Mouse (Mus musculus) myocyte (in vitro differentiated cells): ENCODE measurements around the gene Olfr539. TPM values are rescaled to one million over a fixed set of nuclear protein-coding genes. Genes with fewer than 3 reads are reported as not detected.
"Not testable (repeated sequence)": the region's sequence is repeated elsewhere in the genome, so short reads cannot be mapped to it uniquely, and the experiment has no call there.

Experiments used
- H3K27me3 ChIP-seq: one replicate; pipeline ENCODE4 v1.6.1; 2011; ENCODE audit not compliant: control insufficient read depth, insufficient read depth, insufficient read length
- H3K36me3 ChIP-seq: one replicate; pipeline ENCODE4 v1.6.1; 2011; ENCODE audit not compliant: control insufficient read depth, insufficient read depth
- H3K4me2 ChIP-seq: one replicate; pipeline ENCODE4 v1.6.1; 2011; ENCODE audit warnings: low read depth, control low read depth
- H3K4me3 ChIP-seq: one replicate; pipeline ENCODE4 v1.5.1; 2011; ENCODE audit warnings: mild to moderate bottlenecking, control low read depth, moderate library complexity
- H3K79me2 ChIP-seq: one replicate; pipeline ENCODE4 v1.6.1; 2011; ENCODE audit not compliant: control insufficient read depth, insufficient read depth
- H3ac ChIP-seq: one replicate; pipeline ENCODE4 v1.6.1; 2011; ENCODE audit not compliant: control insufficient read depth, insufficient read length
- CEBPB ChIP-seq: IDR thresholded peaks from 2 replicates; pipeline ENCODE4 v1.6.1; 2011; ENCODE audit warnings: mild to moderate bottlenecking, moderate library complexity; ENCODE audit not compliant: poor library complexity, insufficient read depth, severe bottlenecking
- E2F4 ChIP-seq: IDR thresholded peaks from one replicate; pipeline ENCODE4 v1.6.1; 2011; ENCODE audit warnings: mild to moderate bottlenecking, control low read depth, moderate library complexity; ENCODE audit not compliant: insufficient read depth
- MAX ChIP-seq: IDR thresholded peaks from one replicate; pipeline ENCODE4 v1.6.1; 2011; ENCODE audit warnings: low read depth, mild to moderate bottlenecking, control low read depth
- MYOD1 ChIP-seq, 3 experiments: IDR thresholded peaks; one replicate each; pipeline ENCODE4 v1.6.1; 2011; ENCODE audit warnings: control low read depth in 2 of 3, low read depth in 2 of 3, mild to moderate bottlenecking in 2 of 3, moderate library complexity in 1 of 3; ENCODE audit not compliant: insufficient read length in 2 of 3, control insufficient read depth in 1 of 3
- MYOG ChIP-seq, 3 experiments: IDR thresholded peaks; one replicate each; pipeline ENCODE4 v1.6.1; 2011; ENCODE audit warnings: control low read depth in 2 of 3, low read depth in 2 of 3, mild to moderate bottlenecking in 2 of 3; ENCODE audit not compliant: insufficient read length in 2 of 3, control insufficient read depth in 1 of 3, insufficient read depth in 1 of 3
- POLR2A ChIP-seq: IDR thresholded peaks from one replicate; pipeline ENCODE4 v1.6.1; 2011; ENCODE audit warnings: low read depth, mild to moderate bottlenecking, control low read depth, moderate library complexity; ENCODE audit not compliant: insufficient read length
- POLR2AphosphoS2 ChIP-seq: IDR thresholded peaks from one replicate; pipeline ENCODE4 v1.6.1; 2011; ENCODE audit warnings: low read depth, control low read depth; ENCODE audit not compliant: insufficient read length
- REST ChIP-seq: IDR thresholded peaks from one replicate; pipeline ENCODE4 v1.6.1; 2011; ENCODE audit warnings: mild to moderate bottlenecking, control low read depth, moderate library complexity; ENCODE audit not compliant: insufficient read depth, insufficient read length
- SRF ChIP-seq: IDR thresholded peaks from one replicate; pipeline ENCODE4 v1.6.1; 2011; ENCODE audit warnings: low read depth; ENCODE audit not compliant: control insufficient read depth, insufficient read length
- TCF12 ChIP-seq: IDR thresholded peaks from one replicate; pipeline ENCODE4 v1.6.1; 2011; ENCODE audit warnings: mild to moderate bottlenecking, control low read depth; ENCODE audit not compliant: poor library complexity, insufficient read depth, severe bottlenecking
- TCF3 ChIP-seq: IDR thresholded peaks from one replicate; pipeline ENCODE4 v1.6.1; 2011; ENCODE audit warnings: low read depth, control low read depth; ENCODE audit not compliant: insufficient read length
- USF1 ChIP-seq: IDR thresholded peaks from one replicate; pipeline ENCODE4 v1.6.1; 2011; ENCODE audit warnings: low read depth, mild to moderate bottlenecking, control low read depth, moderate library complexity
- polyA plus RNA-seq: library from polyadenylated mRNA; unstranded; fragments of >200 nt; fragmentation: generic; extraction: Trizol; gene quantifications from one replicate; pipeline ENCODE4 v1.2.1, GENCODE M21; 2012; ENCODE audit warnings: missing spikeins

Olfr539 gene
- not detected for polyA plus RNA-seq

GRCm38 (mm10) chr7:140659630-140660029 lies at the start of gene Olfr539:
Gene Olfr539, plus strand, starts transcription at chr7:140659930.
- H3K27me3 ChIP-seq, result no peaks in the 10 kb centered on the region
- H3K4me3 ChIP-seq, result no peak within 1 kb of the TSS
- TF ChIP-seq POLR2A (no peak), TCF3 (no peak), MAX (no peak), SRF (no peak), TCF12 (no peak), USF1 (no peak), CEBPB (no peak), MYOG (IDR thresholded peaks at IDR 0.05; ENCODE audit: control insufficient read depth in 1 of 3, insufficient read depth in 1 of 3, insufficient read length in 2 of 3, low read depth in 2 of 3) (no peak), POLR2AphosphoS2 (no peak), MYOD1 (IDR thresholded peaks at IDR 0.05; ENCODE audit: control insufficient read depth in 1 of 3, insufficient read length in 2 of 3, low read depth in 2 of 3) (no peak), REST (no peak), E2F4 (no peak)
- no peak within 1 kb of the TSS for H3ac ChIP-seq
- no peaks in the 10 kb centered on the region for H3K36me3 ChIP-seq
- H3K4me2 ChIP-seq, result no peak within 1 kb of the TSS
- no peaks in the 10 kb centered on the region for H3K79me2 ChIP-seq

GRCm38 (mm10) chr7:140628670-140629069 lies 31.1 kb upstream of the Olfr539 start, which contains the start of gene Olfr61:
Gene Olfr61, plus strand, starts transcription at chr7:140628970.
- not testable (repeated sequence) for H3K79me2 ChIP-seq, H3ac ChIP-seq, H3K4me3 ChIP-seq, H3K27me3 ChIP-seq, H3K4me2 ChIP-seq, H3K36me3 ChIP-seq

GRCm38 (mm10) chr7:140630559-140630958 lies 29.2 kb upstream of the Olfr539 start:
- H3K27me3 ChIP-seq, result no peaks in the 10 kb centered on the region
- no peak overlapping the region for H3K4me2 ChIP-seq
- H3K36me3 ChIP-seq, result no peaks in the 10 kb centered on the region
- H3K79me2 ChIP-seq, result no peaks in the 10 kb centered on the region
- H3ac ChIP-seq, result no peak overlapping the region
- TF ChIP-seq POLR2A (no peak), MYOG (IDR thresholded peaks at IDR 0.05; ENCODE audit: control insufficient read depth in 1 of 3, insufficient read depth in 1 of 3, insufficient read length in 2 of 3, low read depth in 2 of 3) (no peak), CEBPB (no peak), TCF12 (no peak), E2F4 (no peak), USF1 (no peak), MAX (no peak), POLR2AphosphoS2 (no peak), SRF (no peak), REST (no peak), TCF3 (no peak), MYOD1 (IDR thresholded peaks at IDR 0.05; ENCODE audit: control insufficient read depth in 1 of 3, insufficient read length in 2 of 3, low read depth in 2 of 3) (no peak)
- H3K4me3 ChIP-seq, result no peak overlapping the region

DNA sequence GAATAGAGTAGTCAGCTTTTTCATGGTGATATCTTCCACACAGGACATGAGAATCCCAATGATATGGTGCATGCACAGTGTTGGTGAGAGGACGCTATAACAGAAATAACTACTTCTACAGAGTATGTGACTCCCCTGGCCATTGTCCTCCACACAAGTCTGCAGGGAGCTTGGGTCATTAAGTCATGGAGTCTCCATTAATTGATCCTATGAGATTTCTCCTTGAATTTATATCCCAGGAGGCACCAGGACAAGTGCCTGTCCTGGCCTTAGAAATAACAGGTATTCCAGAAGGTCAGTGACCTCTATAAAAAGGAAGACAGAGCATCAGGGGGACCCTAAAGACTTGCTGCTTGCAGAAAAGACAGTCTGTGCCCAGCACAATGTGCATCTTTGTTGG lies 13.6 kb upstream of the Olfr539 start, which contains the start of gene Olfr53:
Gene Olfr53 (plus strand): TSS at position 301 of the 400 bp plus-strand sequence.
- Histone ChIP-seq H3ac (no peak within 1 kb of the TSS), H3K4me3 (no peak within 1 kb of the TSS), H3K27me3 (no peaks in the 10 kb centered on the region), H3K36me3 (no peaks in the 10 kb centered on the region), H3K79me2 (no peaks in the 10 kb centered on the region), H3K4me2 (no peak within 1 kb of the TSS)
- TF ChIP-seq POLR2AphosphoS2 (no peak), MYOG (IDR thresholded peaks at IDR 0.05; ENCODE audit: control insufficient read depth in 1 of 3, insufficient read depth in 1 of 3, insufficient read length in 2 of 3, low read depth in 2 of 3) (no peak)

DNA sequence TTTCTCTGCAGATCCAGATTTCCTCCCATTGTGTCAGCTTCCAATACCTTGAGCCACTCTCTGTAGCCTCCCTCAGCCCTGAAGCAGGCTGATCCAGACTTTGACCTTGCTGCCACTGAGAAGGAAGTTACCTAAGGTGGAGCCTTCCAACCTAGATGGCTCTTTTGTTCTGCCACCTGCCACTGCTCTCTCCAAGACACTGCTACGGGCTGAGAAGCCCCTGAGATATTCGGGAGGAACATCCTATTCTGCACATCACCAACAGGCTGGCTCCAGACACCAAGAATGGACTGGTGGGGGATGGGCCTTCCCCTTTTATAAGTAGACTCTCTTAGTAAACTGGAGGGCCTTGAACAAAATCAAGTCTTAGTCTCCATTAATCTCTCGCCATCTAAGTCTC lies 11.0 kb downstream of the Olfr539 start:
- H3K27me3 ChIP-seq, H3ac ChIP-seq, H3K79me2 ChIP-seq, H3K36me3 ChIP-seq, H3K4me3 ChIP-seq, H3K4me2 ChIP-seq: not testable (repeated sequence)

DNA sequence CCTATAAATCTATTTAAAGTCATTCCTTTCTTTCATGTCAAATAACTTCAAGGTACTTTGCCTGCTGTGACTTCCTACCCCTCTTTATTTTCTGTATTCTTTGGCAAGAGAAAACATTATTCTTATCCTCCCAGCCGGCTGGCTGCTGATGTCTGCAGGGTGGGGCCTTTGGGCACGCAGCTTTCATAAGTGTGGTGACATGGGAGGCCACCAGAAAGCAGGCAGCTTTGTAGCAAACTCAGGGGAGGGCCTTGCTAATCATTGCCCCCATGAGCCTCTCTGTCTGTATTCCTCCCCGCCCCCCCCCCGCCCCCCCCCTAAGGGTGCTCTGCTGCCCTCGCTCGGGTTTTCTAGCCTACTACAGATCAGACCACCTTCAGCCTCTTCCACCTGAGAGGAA lies 16.1 kb downstream of the Olfr539 start:
- no peaks in the 10 kb centered on the region for H3K79me2 ChIP-seq
- no peaks in the 10 kb centered on the region for H3K36me3 ChIP-seq
- H3ac ChIP-seq, result no peak overlapping the region
- TF ChIP-seq MAX (no peak), MYOD1 (IDR thresholded peaks at IDR 0.05; ENCODE audit: control insufficient read depth in 1 of 3, insufficient read length in 2 of 3, low read depth in 2 of 3) (no peak), CEBPB (no peak), E2F4 (no peak), POLR2A (no peak), USF1 (no peak), TCF3 (no peak), SRF (no peak), REST (no peak), MYOG (IDR thresholded peaks at IDR 0.05; ENCODE audit: control insufficient read depth in 1 of 3, insufficient read depth in 1 of 3, insufficient read length in 2 of 3, low read depth in 2 of 3) (no peak), TCF12 (no peak), POLR2AphosphoS2 (no peak)
- no peak overlapping the region for H3K4me3 ChIP-seq
- H3K4me2 ChIP-seq, result no peak overlapping the region
- H3K27me3 ChIP-seq, result no peaks in the 10 kb centered on the region

DNA sequence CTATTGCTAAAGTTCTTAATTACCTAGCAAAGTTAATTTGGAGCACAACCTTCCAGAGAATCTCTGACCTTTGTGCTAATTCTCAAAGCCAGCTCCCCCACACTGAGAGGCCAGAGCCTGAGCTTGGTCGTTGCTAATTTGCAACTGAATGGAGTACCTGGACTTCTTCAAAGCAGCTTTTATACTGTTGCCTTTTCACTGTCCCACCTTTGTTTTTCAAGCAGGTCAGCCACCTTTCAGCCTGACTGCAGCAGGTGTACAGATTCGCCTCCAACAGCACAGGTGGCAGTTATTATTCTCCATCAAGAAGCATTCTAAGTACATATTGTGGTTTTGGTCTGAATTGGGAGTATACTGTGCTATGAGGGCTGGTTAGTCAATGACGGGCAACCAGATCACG lies 19.9 kb downstream of the Olfr539 start:
- not testable (repeated sequence) for H3ac ChIP-seq, H3K27me3 ChIP-seq, H3K79me2 ChIP-seq, H3K36me3 ChIP-seq, H3K4me3 ChIP-seq, H3K4me2 ChIP-seq
